Mouse (Mus musculus): ENCODE data around the gene Il2rb. TPM values are rescaled to one million over a fixed set of nuclear protein-coding genes. Genes with fewer than 3 reads are reported as not detected.

Gene Il2rb
- polyA plus RNA-seq, 1 experiment from 2014 or later, result 0.42 TPM

GRCm38 (mm10) chr15:78533346-78533835 lies 38.3 kb upstream of the Il2rb start:
- no peak overlapping the region for H3K27ac ChIP-seq (replicated peaks; ENCODE audit: low read depth, low read length)
- ATAC-seq (ENCODE audit: low read depth) (no peak), DNase-seq (ENCODE audit: low spot score) (no peak)
- no peak overlapping the region for H3K4me3 ChIP-seq (ENCODE audit: low read depth, low read length)
- WGBS, result 82% methylated on average over 10 of the region's 10 CpGs
- no peaks in the 10 kb centered on the region for H3K36me3 ChIP-seq (ENCODE audit: control insufficient read depth, insufficient read depth, low read length)
- peaks cover 16% of the 10 kb centered on the region for H3K4me1 ChIP-seq (ENCODE audit: control insufficient read depth, insufficient read depth, low read length)
- no peak overlapping the region for H3K9ac ChIP-seq (ENCODE audit: low read depth, low read length)
- no peaks in the 10 kb centered on the region for H3K9me3 ChIP-seq (ENCODE audit: control insufficient read depth, low read length)
- H3K27me3 ChIP-seq (replicated peaks; ENCODE audit: control insufficient read depth, insufficient read depth, low read length), result no peaks in the 10 kb centered on the region
- H3K4me2 ChIP-seq (ENCODE audit: low read depth, low read length), result no peak overlapping the region

GRCm38 (mm10) chr15:78532566-78533345 lies 37.7 kb upstream of the Il2rb start:
- Histone ChIP-seq H3K4me3 (ENCODE audit: low read depth, low read length) (no peak overlapping the region), H3K9ac (ENCODE audit: low read depth, low read length) (peak overlapping the region; percentile 45; the same call in 1 of the 2 replicates), H3K27me3 (replicated peaks; ENCODE audit: control insufficient read depth, insufficient read depth, low read length) (no peaks in the 10 kb centered on the region), H3K4me2 (ENCODE audit: low read depth, low read length) (no peak overlapping the region), H3K36me3 (ENCODE audit: control insufficient read depth, insufficient read depth, low read length) (no peaks in the 10 kb centered on the region), H3K27ac (replicated peaks; ENCODE audit: low read depth, low read length) (no peak overlapping the region), H3K4me1 (ENCODE audit: control insufficient read depth, insufficient read depth, low read length) (peaks cover 20% of the 10 kb centered on the region), H3K9me3 (ENCODE audit: control insufficient read depth, low read length) (no peaks in the 10 kb centered on the region)
- ATAC-seq (ENCODE audit: low read depth), result no peak
- 69% methylated on average over 10 of the region's 10 CpGs for WGBS
- no peak for DNase-seq (ENCODE audit: low spot score)

GRCm38 (mm10) chr15:78531901-78532469 lies 36.9 kb upstream of the Il2rb start:
- H3K9me3 ChIP-seq (ENCODE audit: control insufficient read depth, low read length), result no peaks in the 10 kb centered on the region
- peak overlapping the region; percentile 76 for H3K27ac ChIP-seq (replicated peaks; ENCODE audit: low read depth, low read length)
- peak overlapping the region; percentile 53 for H3K9ac ChIP-seq (ENCODE audit: low read depth, low read length)
- peak overlapping the region; percentile 47 for H3K4me2 ChIP-seq (ENCODE audit: low read depth, low read length)
- H3K4me3 ChIP-seq (ENCODE audit: low read depth, low read length), result peak overlapping the region; percentile 20
- under 1% methylated on average over 25 of the region's 25 CpGs for WGBS
- DNase-seq (ENCODE audit: low spot score) (peak; percentile 99), ATAC-seq (ENCODE audit: low read depth) (peak; percentile 93)
- H3K4me1 ChIP-seq (ENCODE audit: control insufficient read depth, insufficient read depth, low read length), result peaks cover 20% of the 10 kb centered on the region
- no peaks in the 10 kb centered on the region for H3K36me3 ChIP-seq (ENCODE audit: control insufficient read depth, insufficient read depth, low read length)
- no peaks in the 10 kb centered on the region for H3K27me3 ChIP-seq (replicated peaks; ENCODE audit: control insufficient read depth, insufficient read depth, low read length)

- WGBS, result 64% methylated on average over 4 of the region's 4 CpGs
- no peaks in the 10 kb centered on the region for H3K9me3 ChIP-seq (ENCODE audit: control insufficient read depth, low read length)
- H3K9ac ChIP-seq (ENCODE audit: low read depth, low read length), result peak overlapping the region; percentile 53
- H3K36me3 ChIP-seq (ENCODE audit: control insufficient read depth, insufficient read depth, low read length), result 0 out of 2 replicates have a peak, but pooled peaks cover 3% of the 10 kb centered on the region
- peak overlapping the region; percentile 76 for H3K27ac ChIP-seq (replicated peaks; ENCODE audit: low read depth, low read length)
- peaks cover 20% of the 10 kb centered on the region for H3K4me1 ChIP-seq (ENCODE audit: control insufficient read depth, insufficient read depth, low read length)
- ATAC-seq (ENCODE audit: low read depth) (no peak), DNase-seq (ENCODE audit: low spot score) (no peak)
- no peaks in the 10 kb centered on the region for H3K27me3 ChIP-seq (replicated peaks; ENCODE audit: control insufficient read depth, insufficient read depth, low read length)
- no peak overlapping the region for H3K4me3 ChIP-seq (ENCODE audit: low read depth, low read length)
- H3K4me2 ChIP-seq (ENCODE audit: low read depth, low read length), result peak overlapping the region; percentile 47
Observed at GRCm38 (mm10) chr15:78531451-78531720, 36.3 kb upstream of the Il2rb start.

- 75% methylated on average over 17 of the region's 17 CpGs for WGBS
- peak within 1 kb of the TSS; percentile 20 for H3K4me3 ChIP-seq (ENCODE audit: low read depth, low read length)
- peak within 1 kb of the TSS; percentile 47 for H3K4me2 ChIP-seq (ENCODE audit: low read depth, low read length)
- H3K9me3 ChIP-seq (ENCODE audit: control insufficient read depth, low read length), result no peaks in the 10 kb centered on the region
- peak within 1 kb of the TSS; percentile 53 for H3K9ac ChIP-seq (ENCODE audit: low read depth, low read length)
- H3K4me1 ChIP-seq (ENCODE audit: control insufficient read depth, insufficient read depth, low read length), result peaks cover 20% of the 10 kb centered on the region
- ATAC-seq (ENCODE audit: low read depth), result no peak
- H3K27me3 ChIP-seq (replicated peaks; ENCODE audit: control insufficient read depth, insufficient read depth, low read length), result no peaks in the 10 kb centered on the region
- no peak for DNase-seq (ENCODE audit: low spot score)
- peak within 1 kb of the TSS; percentile 76 for H3K27ac ChIP-seq (replicated peaks; ENCODE audit: low read depth, low read length)
- H3K36me3 ChIP-seq (ENCODE audit: control insufficient read depth, insufficient read depth, low read length), result 0 out of 2 replicates have a peak, but pooled peaks cover 6% of the 10 kb centered on the region
Observed at GRCm38 (mm10) chr15:78530671-78531450, 35.8 kb upstream of the Il2rb start, which contains the start of gene C1qtnf6. Gene C1qtnf6 (minus strand): TSS chr15:78531416.

- H3K9me3 ChIP-seq (ENCODE audit: control insufficient read depth, low read length), result no peaks in the 10 kb centered on the region
- H3K36me3 ChIP-seq (ENCODE audit: control insufficient read depth, insufficient read depth, low read length), result 0 out of 2 replicates have a peak, but pooled peaks cover 6% of the 10 kb centered on the region
- DNase-seq (ENCODE audit: low spot score), result no peak
- H3K4me1 ChIP-seq (ENCODE audit: control insufficient read depth, insufficient read depth, low read length), result peaks cover 20% of the 10 kb centered on the region
- H3K27me3 ChIP-seq (replicated peaks; ENCODE audit: control insufficient read depth, insufficient read depth, low read length), result no peaks in the 10 kb centered on the region
- H3K4me3 ChIP-seq (ENCODE audit: low read depth, low read length), result no peak overlapping the region; the same call in 1 of the 2 replicates
- ATAC-seq (ENCODE audit: low read depth), result no peak
- peak overlapping the region; percentile 59 for H3K9ac ChIP-seq (ENCODE audit: low read depth, low read length)
- WGBS, result 82% methylated on average over 2 of the region's 3 CpGs
- H3K27ac ChIP-seq (replicated peaks; ENCODE audit: low read depth, low read length), result peak overlapping the region; percentile 74
- H3K4me2 ChIP-seq (ENCODE audit: low read depth, low read length), result peak overlapping the region; percentile 67
Observed at GRCm38 (mm10) chr15:78530141-78530540, 35.1 kb upstream of the Il2rb start.

- H3K4me2 ChIP-seq (ENCODE audit: low read depth, low read length), result peak overlapping the region; percentile 67
- H3K4me3 ChIP-seq (ENCODE audit: low read depth, low read length), result peak overlapping the region; percentile 38
- 0 out of 2 replicates have a peak, but pooled peaks cover 6% of the 10 kb centered on the region for H3K36me3 ChIP-seq (ENCODE audit: control insufficient read depth, insufficient read depth, low read length)
- H3K27ac ChIP-seq (replicated peaks; ENCODE audit: low read depth, low read length), result peak overlapping the region; percentile 74
- DNase-seq (ENCODE audit: low spot score) (peak; percentile 87), ATAC-seq (ENCODE audit: low read depth) (peak; percentile 67)
- WGBS, result 1% methylated on average over 11 of the region's 15 CpGs
- H3K27me3 ChIP-seq (replicated peaks; ENCODE audit: control insufficient read depth, insufficient read depth, low read length), result no peaks in the 10 kb centered on the region
- peaks cover 20% of the 10 kb centered on the region for H3K4me1 ChIP-seq (ENCODE audit: control insufficient read depth, insufficient read depth, low read length)
- peak overlapping the region; percentile 59 for H3K9ac ChIP-seq (ENCODE audit: low read depth, low read length)
- no peaks in the 10 kb centered on the region for H3K9me3 ChIP-seq (ENCODE audit: control insufficient read depth, low read length)
Observed at GRCm38 (mm10) chr15:78529428-78529990, 34.4 kb upstream of the Il2rb start.
